8 mouse cellular contexts compared by ENCODE assay signal in the genomic region with DNA sequence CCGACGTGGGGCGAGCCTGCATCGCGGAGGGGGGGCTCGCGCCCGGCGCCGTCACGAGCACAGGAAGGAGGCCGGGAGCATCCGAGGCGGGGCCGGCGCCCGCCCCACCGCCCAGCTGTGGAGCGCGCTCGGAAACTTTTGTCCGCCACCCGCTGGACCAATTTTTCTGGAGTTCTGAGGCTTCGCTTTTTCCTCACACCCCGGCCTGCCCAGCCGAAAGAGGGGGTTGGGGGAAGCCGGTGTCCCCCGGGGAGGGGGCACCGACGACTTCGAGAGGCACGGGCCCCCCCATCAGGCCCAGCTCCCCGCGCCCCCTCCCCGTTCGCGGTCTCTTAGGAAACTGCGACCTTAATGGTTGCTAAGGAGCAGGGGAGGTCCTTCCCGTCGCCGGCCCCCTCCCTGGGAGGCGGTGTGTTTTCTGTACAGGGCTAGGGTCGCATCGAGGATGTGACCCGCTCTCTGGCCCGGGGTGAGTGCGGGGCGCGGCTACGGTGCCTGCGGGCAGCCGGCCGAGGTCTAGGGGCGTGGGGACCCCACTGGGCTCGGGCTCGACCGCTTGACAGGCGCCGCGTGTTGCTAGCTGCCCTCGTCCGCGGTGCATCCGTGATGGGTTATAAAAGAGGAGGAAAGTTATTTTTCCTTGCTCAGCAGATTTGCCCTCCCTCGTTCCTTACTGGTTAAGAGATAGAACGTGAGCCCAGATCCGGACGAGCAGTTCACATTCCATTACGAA. TPM values are rescaled to one million over a fixed set of nuclear protein-coding genes. Genes with fewer than 3 reads are reported as not detected.
DNase-seq lines count a peak whose midpoint lies in the region; ATAC-seq and TF ChIP-seq lines count a peak whose summit lies in the region.

No protein-coding gene starts in this region.

- intact Hi-C loops in left cerebral cortex, postnatal 36 days (cut with DNase I): no loop called here
- intact Hi-C loops in left cerebral cortex, postnatal 14 days (cut with DNase I): loop anchor here (5.0 kb wide), 1 partner anchor 50 kb away; the partner anchor contains the start of gene Rreb1

- H3K9me3 ChIP-seq in lung, embryonic 14.5 days (ENCODE audit: low read depth, low read length): no peaks in the 10 kb centered on the region

- TF ChIP-seq CTCF in lung, embryonic 14.5 days (IDR thresholded peaks at IDR 0.05; ENCODE audit: low read depth): peak; percentile 33

- peak; percentile 16 to 23 for DNase-seq in left cerebral cortex, postnatal 36 days (ENCODE audit: low spot score in 2 of 2)
- DNase-seq in left cerebral cortex, postnatal 14 days (ENCODE audit: low spot score in 2 of 2): no peak
- DNase-seq in embryo, embryonic 10 days (ENCODE audit: low spot score): peak; percentile 83
- peak; percentile 79 to 84 for DNase-seq in heart, adult 18-20 months
- DNase-seq in kidney, adult 11 months: peak; percentile 66
- peak; percentile 82 for DNase-seq in lung, embryonic 14.5 days
- DNase-seq in ovary, adult 18-20 months (ENCODE audit: low spot score): peak; percentile 43
- peak; percentile 87 for DNase-seq in thymus, postnatal 14 days

- H3K4me1 ChIP-seq in lung, embryonic 14.5 days (ENCODE audit: insufficient read depth): peaks cover 19% of the 10 kb centered on the region

- H3K36me3 ChIP-seq in lung, embryonic 14.5 days (ENCODE audit: insufficient read depth): no peaks in the 10 kb centered on the region

- H3K4me2 ChIP-seq in lung, embryonic 14.5 days: peak overlapping the region; percentile 99

- no peaks in the 10 kb centered on the region for H3K27me3 ChIP-seq in lung, embryonic 14.5 days (ENCODE audit: insufficient read depth, low read length)

- H3K27ac ChIP-seq in lung, embryonic 14.5 days (ENCODE audit: low read depth): peak overlapping the region; percentile 95

- H3K4me3 ChIP-seq in lung, embryonic 14.5 days (ENCODE audit: low read depth, low read length): peak overlapping the region; percentile 84

- H3K9ac ChIP-seq in lung, embryonic 14.5 days: peak overlapping the region; percentile 86

- WGBS in lung, embryonic 14.5 days: under 1% methylated on average over 69 of the region's 69 CpGs

- peak; percentile 72 for ATAC-seq in lung, embryonic 14.5 days (ENCODE audit: insufficient read depth)

RNA-seq across cellular contexts. Expression of gene Rreb1, which starts 49.2 kb away (rescaled TPM):
- total RNA-seq in left cerebral cortex, postnatal 36 days (2021): 10 to 100 TPM; 20.7 to 44.1 TPM
- 10 to 100 TPM; 24.0 to 26.3 TPM for total RNA-seq in left cerebral cortex, postnatal 14 days (2021)
- 10 to 100 TPM; 34.0 to 34.4 TPM for total RNA-seq in heart, adult 18-20 months (2021)
- polyA plus RNA-seq in lung, embryonic 14.5 days (2014; fragmentation: Nextera tagmentation; extraction: Ambion mirVana): 22.5 and 23.8 TPM in 2 replicates

Comparison
In these comparisons a context has a peak if more than half of its experiments do, and no peak if none do; other contexts are left out.
1. DNase-seq: peak in left cerebral cortex, postnatal 36 days (2 of 2), embryo, embryonic 10 days (single experiment), heart, adult 18-20 months (2 of 2), kidney, adult 11 months (single experiment), lung, embryonic 14.5 days (single experiment), ovary, adult 18-20 months (single experiment) and thymus, postnatal 14 days (single experiment); none in left cerebral cortex, postnatal 14 days (0 of 2).